Mouse (Mus musculus) olfactory bulb, adult 2 months (tissue): ENCODE measurements around the gene Zmat5.

Experiments used
- CTCF ChIP-seq: fragments of 200-500 bp; IDR thresholded peaks from 2 replicates; pipeline ENCODE4 v1.5.1; 2012; ENCODE audit warnings: low read depth, mild to moderate bottlenecking, low read length, moderate library complexity; ENCODE audit not compliant: insufficient read depth
- POLR2A ChIP-seq: fragments of 200-500 bp; IDR thresholded peaks from 2 replicates; pipeline ENCODE4 v1.6.1; 2012; ENCODE audit warnings: mild to moderate bottlenecking, low read depth, low read length, moderate library complexity; ENCODE audit not compliant: insufficient read depth

GRCm38 (mm10) chr11:4721728-4722127 lies 17.2 kb downstream of the Zmat5 start:
- TF ChIP-seq CTCF (no peak), POLR2A (no peak)
